Mouse (Mus musculus) lung, postnatal 10 days (tissue): ENCODE data around the gene Rad50.

Experiments used
- DNase-seq: peaks from one replicate; pipeline ENCODE4 v3.0.0; 2021

Gene Rad50

GRCm38 (mm10) chr11:53691979-53692378, 15.1 kb downstream of the Rad50 start:
- DNase-seq, result peak; percentile 83

DNA sequence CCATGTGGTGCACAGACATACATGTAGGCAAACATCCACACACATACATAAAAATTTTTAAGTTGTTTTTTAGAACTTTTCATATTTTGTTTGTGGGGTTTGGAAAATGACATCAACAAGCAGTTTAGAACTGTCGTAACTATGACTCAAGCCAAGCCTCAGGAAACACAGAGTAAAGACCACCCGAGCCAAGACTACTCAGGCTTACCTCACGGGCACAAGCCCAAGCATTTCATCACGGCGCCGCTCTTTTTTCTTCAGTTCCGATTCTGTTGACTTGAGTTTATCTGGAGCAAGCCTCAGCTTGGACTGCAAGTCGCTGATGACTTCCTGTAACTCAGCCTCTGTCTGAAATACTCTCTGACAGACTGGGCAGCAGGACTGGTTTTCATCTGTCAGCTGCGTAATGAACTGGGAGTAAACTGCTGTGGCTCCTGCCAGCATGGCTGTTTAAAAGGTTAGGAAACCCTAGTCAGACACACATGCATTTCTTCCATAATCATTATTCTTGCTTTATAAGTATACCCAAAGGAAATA, 24.1 kb downstream of the Rad50 start:
- DNase-seq, result peak; percentile 50

DNA sequence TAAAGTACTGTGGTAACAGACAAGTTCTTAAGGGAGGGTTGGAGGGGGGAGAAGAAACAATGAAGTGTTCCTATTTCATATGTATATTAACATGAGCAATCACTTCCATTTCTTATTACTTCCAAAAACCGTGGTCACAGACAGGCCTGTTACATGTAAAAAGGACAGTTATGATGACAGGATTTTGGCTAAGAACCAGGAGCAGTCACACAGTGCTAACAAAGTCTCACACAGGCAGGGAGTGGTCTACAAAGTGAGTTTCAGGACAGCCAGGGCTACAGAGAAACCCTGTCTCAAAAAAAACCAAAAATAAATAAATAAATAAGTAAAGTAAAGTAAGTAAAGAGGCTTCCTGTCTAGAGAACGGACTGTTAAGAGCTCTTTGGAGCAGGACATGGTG, 24.9 kb downstream of the Rad50 start:
- peak; percentile 44 for DNase-seq

- DNase-seq, result no peak
Observed at GRCm38 (mm10) chr11:53681686-53682085, 25.4 kb downstream of the Rad50 start.

- peak; percentile 56 for DNase-seq
Observed at GRCm38 (mm10) chr11:53680141-53680540, 27.0 kb downstream of the Rad50 start.

DNA sequence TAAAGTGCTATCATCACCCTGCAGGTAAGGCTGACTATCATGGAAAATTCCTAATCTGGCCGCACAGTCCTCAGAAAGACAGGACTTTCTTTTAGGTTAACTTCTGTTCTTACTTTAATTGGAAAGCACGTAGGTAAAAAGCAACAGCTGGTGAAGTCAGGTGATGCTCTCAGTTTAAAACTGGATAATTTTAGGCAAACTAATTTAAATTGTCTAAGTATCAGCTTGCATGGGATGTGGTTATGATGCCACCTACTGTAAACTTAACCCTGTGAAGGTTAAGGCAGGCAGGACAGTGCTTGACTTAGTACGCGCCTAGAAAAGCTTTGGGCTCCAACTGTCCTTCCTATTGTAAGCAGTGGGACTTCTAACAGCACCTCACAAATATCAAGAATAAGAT, 35.7 kb downstream of the Rad50 start:
- DNase-seq, result no peak

- no peak for DNase-seq
Observed at GRCm38 (mm10) chr11:53664091-53664490, 43.0 kb downstream of the Rad50 start.

DNA sequence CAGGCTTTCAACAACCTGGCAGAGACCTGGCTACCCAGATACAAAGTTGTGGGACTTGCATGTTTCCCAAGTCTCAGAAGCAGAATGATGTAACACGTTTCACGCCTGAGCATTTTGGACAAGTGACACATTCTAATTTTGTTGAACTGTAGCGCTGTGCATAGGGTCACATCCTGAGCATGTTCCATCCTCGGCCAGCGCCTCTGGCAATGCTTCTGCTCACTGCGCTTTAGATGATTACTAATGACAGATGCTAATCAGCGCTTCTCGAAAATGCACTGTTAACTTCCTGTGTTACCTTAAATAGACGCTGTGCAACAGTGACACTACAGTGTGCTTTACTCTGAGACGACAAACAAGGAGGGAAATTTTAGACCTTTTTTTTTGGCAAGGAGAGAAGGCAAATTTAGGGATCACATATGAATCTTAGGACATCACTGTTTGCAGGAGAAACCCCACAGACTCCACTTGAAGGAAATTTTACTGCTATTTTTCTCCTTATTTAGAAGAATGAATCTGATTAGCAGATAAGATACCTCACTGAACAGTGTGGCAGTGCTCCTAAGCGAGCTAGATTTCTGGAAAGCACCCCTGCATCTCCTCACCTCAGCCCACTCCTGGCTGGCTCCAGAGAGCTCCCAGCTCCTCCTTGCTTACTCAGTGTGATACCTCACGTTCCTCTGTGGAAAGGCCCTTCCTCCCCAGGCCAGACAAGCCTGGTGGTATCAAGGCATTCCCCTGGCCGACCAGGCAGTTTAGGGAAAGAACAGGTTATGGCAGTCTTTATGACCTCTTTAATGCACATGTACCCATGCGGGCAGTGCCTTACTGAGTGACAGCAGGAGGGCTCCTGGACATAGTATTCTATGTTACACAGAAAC, 44.1 kb downstream of the Rad50 start:
- no peak for DNase-seq

DNA sequence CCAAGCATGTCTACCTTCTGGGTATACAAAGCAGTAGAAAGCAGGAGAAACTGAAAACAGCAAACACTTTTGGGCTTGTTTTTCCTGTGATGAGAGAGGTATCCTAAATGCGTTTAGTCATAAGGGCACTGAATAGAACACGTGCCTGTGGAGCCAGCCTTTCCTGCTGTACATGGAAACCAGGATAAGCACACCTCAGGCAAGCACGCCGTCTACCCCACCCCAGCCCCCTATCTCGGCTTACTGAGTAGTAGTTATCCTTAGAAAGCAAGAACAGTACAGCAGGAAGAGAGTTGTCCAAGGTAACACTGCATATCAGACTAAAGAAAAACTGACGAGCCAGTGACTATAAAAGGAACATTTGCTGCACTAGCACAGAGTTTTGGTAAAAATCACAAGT, 49.3 kb downstream of the Rad50 start:
- no peak for DNase-seq

GRCm38 (mm10) chr11:53657381-53657780, 49.7 kb downstream of the Rad50 start:
- no peak for DNase-seq

GRCm38 (mm10) chr11:53656558-53657202, 50.4 kb downstream of the Rad50 start:
- no peak for DNase-seq

DNA sequence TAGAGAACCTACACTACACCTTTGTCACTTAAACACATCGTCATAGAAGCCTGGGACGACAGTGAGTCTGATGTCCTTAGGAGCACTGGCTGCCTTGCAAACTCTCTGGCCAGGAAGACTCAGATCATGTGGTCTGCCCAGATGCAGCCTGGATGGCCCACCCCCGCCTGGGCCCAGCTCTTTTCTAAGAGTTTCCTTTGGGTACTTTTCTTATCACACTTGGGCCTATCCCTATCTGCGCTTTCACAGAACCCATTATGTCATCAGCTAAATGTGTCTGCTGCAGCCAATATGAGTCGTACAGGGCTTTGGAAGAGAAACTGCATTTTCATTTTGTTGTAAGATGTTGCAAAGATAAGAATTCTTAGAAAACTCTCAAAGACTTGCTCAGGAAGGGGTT, 52.1 kb downstream of the Rad50 start:
- DNase-seq, result no peak

DNA sequence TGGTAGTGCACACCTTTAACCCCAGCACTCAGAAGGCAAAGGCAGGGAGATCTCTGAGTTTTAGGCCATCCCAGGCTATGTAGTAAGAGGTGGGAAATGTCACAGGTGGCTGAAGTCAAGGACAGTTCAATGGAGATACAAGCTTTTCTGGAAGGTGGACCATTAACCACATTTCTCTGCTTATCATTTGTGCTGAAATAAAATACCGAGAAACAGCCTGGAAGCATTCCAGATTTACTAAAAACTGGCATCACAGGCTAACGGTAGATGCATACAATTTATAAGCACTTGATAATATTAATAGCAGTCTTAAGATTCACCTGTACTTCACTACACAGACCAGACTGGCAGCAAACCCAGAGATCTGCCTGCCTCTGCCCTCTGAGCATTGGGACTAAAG, 54.7 kb downstream of the Rad50 start:
- no peak for DNase-seq

GRCm38 (mm10) chr11:53651441-53651840, 55.7 kb downstream of the Rad50 start:
- DNase-seq, result no peak

- DNase-seq, result no peak
Observed at GRCm38 (mm10) chr11:53644017-53644416, 63.1 kb downstream of the Rad50 start.

GRCm38 (mm10) chr11:53642744-53643279, 64.3 kb downstream of the Rad50 start:
- no peak for DNase-seq

DNA sequence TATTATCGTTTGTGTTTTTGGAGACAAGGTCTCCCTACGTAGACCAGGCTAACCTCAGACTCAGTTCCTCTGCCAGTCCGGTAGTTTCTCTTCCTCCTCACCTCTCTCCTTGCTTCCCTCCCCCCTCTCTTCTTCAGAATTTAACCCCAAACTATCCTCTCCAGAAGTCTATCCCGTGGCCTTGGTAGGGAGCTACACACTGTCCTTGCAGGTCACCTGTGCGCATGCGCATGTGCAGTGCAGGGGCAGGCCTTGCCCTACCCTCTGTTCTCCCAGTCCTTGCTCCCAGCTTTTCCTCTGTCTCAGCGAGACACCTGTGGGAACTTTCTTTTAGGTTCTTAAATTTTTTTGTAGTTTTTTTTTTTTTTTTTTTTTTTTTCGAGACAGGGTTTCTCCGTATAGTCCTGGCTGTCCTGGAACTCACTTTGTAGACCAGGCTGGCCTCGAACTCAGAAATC, 69.3 kb downstream of the Rad50 start:
- no peak for DNase-seq

DNA sequence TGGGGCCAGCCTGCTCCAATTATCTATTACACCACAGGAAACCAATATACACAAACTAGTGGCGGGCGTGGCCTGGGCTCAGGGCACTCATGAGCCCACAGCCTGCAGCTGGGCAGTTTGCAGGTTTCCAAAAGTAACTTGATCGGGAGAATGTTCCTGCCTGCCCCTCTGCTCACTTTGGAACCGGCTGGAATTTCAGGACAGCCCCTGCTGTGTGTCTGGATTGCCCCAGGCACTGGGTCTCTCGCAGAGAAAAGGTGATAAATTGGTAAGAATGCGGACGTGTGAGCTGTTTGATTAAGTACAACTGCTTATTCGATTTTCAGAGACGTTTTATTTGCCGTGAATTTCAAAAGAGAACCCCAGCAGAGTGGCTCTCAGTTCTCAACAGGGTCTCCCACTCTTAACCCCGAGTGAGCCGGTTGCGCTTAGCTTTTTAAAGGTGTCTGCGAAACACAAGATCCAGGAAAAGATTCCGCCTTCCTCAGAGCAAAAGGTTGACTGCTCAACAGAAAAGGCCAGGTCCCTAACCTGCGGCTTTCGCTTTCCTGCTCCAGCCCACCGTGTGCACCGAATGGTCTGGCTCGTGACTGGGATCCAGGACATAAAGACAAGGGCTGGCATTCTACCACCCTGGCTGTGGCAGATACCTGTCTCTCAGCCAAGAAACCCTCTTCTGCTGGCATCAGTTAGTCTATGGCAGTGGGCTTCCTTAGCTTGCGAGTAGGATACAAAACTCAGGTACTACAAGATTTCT, 69.9 kb downstream of the Rad50 start:
- no peak for DNase-seq

GRCm38 (mm10) chr11:53636183-53636646, 70.9 kb downstream of the Rad50 start:
- DNase-seq, result peak; percentile 10

GRCm38 (mm10) chr11:53635590-53636182, 71.4 kb downstream of the Rad50 start:
- no peak for DNase-seq

- no peak for DNase-seq
Observed at GRCm38 (mm10) chr11:53634556-53634955, 72.6 kb downstream of the Rad50 start, which contains the start of gene Il13. TSS of gene Il13 (minus strand) at chr11:53634702.

GRCm38 (mm10) chr11:53633644-53634043, 73.5 kb downstream of the Rad50 start:
- DNase-seq, result no peak
